Mouse (Mus musculus) urinary bladder, adult 18-20 months (tissue): ENCODE data around the gene Myo1d.

Experiments
- DNase-seq, 2 experiments: peaks; one replicate each; pipeline ENCODE4 v3.0.0; 2022; ENCODE audit warnings: low spot score in 2 of 2, mixed read lengths in 2 of 2

Gene Myo1d

DNA sequence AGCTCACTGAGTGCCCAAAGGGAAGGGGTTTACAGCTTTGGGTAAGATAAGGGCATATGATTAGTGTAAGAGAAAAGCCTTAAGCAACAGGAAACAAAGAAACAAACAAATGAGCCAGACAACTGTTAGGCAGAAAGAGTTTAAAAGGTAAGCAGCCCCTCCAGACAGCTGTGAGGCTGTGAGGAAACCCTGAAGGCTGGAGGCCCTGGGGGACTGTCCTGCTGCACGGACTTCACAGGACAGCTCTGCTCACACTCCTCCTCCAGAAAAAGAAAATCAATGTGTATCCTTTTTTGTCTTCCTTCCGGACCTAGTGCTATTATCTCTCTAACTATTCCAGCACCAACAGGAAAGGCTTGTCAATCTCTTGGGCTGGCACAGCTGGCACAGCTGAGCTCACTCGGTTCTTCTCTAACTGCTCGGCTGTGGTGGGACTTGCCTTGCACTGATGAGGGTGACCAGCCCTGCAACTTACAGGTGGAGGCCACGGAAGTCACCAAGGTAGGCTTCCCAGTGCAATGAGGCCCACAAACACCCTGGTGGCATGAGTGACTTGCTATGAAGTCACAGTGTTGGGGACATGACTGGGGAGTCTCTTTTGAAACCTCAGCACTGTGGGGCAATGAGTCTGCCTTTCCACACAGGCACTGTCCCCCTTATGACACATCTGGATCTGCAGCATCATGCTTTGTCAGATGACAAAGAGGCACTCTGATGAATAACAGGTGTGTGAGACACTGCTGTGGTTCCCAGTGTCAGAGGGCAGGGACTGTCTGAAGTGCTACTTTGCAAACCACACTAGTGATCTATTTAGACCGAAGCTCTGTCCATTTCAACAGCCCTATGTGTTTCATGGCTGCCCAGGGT is 275.1 kb downstream of the Myo1d start:
- DNase-seq: no peak

DNA sequence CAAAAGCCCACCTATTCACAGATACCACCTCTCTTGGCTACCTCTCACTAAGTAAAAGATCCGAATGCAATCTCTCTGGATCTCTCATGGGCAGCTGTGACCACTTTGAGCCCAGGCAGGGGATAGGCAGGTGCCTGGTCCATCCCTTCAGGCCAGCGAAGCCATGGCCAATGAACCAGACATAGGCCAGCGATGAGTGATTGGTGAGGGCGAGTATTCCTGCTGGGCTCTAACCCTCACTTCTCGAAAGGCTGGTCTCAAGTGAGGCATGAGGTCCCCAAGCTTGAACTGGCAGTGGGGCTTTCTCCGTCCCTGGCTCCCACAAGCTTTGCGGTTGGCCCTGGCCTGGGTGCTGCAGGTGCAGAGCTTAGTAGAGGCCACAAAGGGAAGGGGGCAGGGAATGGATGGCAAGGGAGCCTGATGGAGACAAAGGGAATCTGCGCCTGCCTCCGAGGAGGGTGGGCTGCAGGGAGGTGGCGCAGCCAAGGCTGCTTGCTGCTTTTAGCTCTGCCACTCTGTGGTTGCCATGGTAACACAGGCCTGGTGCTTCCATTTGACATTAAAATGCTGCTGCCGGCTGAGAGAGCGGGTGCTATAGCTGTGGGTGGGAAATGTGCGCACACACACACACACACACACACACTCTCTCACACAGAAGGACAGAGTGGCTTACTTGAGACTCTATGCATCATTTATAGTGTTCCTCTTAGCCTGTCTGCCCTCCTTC is 275.9 kb downstream of the Myo1d start:
- no peak for DNase-seq

DNA sequence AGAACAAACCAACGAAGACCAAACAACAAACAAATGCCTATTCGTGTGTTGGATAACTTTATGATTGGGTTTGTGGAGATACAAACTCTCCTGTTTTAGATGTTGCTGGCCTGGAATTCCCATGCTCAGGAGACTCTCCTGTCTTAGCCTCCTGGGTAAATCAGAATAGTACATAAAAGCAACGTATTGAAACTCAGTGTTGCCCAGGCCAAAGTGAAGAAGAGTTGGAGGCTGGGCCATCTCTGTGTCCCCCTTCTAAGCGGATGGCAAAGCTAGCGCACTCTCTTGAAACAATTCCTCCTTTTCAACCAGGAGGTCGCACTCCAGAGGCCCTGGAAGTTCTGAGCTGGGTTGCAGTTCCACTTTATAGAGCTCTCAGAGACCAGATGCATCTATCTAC is 276.5 kb downstream of the Myo1d start:
- no peak for DNase-seq

DNA sequence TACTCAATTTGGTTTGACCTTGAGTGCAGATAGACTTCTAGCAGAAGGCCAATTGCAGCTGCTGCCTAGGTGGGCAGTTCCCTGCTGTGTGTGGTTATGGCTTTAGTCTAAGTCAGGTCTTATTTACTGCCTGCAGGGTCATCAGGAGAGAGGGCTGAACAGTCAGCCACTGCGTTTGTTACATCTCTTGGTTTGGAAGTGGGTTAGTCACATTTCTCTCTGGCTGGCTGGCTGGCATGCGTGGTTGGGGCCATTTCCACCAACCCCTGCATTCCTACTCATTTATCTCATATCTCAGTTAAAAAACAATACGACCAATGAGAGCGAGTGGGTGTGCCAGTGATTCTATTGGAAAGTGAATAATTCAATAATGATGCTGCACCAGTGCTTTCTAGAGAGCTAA is 280.3 kb downstream of the Myo1d start:
- DNase-seq: no peak

DNA sequence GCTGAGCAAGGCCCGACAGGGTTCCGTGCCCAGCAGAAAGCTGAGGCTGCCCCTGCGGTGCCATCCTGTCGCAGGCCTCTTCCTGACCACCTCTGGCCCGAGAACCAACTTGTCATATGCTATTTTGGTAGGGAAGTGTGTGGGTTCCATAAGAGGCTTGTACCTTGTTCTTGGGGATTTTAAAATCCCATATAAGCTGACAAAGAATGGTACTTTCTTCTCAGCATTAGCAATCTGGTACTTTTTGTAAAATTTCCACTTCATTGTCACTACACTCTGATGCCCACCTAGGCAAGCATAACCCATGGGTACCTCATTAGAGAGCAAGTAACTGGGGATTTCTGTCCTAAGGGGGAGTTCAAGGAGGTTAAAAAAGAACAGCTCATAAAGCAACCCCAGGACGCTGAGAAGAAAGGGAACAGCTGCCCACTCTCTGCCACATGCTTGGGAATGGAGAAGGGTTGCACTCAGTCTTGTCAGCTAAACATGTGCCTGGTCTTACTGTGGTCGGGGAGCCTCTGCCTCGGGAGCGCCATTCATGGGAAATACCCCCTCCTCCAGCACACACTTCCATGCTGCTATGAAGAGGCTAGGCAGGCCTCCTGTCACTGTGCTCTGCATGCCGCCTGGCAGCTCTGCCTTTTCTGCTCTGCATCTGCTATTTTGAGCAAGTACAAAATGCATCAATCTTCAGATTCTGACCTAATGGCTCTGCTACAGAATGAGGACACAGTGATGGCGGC is 281.3 kb downstream of the Myo1d start:
- DNase-seq: no peak

DNA sequence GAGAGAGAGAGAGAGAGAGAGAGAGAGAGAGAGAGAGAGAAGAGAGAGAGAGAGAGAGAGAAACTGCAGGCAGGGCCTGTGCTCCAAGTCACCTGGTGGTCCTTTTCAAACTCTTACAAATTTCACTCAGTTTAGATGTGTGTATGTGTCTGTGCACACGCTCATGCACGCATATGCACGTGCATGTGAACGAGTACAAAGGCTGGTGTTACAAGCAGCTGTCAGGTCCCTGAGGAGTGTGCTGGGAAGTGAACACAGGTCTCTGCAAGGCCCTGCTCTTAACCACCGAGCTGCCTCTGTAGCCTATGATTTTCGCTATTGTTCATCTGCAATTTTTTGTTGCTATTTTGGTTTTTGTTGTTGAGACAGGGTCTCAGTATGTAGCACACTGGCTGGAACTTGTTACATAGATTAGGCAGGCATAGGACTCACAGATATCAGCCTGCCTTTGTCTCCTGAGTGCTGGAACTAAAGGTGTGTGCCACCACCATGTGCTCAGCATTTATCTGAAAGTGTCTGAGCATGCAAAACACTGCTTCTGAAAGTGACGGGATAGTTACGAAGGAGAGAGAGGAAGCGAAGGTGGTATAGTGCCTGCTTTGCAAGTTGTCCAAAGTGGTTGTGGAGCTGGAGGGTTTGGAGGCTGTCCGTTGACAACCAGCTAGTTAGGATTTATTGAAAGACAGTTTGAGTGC is 282.5 kb downstream of the Myo1d start:
- no peak for DNase-seq

DNA sequence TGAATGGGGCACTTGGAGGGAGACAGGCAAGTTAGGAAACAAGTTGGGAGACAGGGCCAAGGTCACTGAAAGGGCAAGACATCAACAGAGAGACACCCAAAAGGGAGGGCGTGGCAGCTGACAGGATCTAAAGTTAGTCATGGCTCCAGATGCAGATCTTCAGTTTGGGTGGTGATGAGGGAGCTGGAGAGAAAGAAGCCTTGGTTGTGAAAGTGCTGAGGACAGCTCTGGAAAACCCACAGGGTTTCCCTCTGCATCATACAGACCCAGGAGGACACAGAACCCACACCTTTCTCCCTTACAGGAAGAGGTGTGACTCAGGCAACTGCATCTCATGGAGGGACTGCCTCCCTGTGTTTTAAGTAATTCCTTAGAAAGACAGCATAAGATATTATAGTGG is 283.2 kb downstream of the Myo1d start:
- peak in 1 of 2 experiments; percentile 14 for DNase-seq

DNA sequence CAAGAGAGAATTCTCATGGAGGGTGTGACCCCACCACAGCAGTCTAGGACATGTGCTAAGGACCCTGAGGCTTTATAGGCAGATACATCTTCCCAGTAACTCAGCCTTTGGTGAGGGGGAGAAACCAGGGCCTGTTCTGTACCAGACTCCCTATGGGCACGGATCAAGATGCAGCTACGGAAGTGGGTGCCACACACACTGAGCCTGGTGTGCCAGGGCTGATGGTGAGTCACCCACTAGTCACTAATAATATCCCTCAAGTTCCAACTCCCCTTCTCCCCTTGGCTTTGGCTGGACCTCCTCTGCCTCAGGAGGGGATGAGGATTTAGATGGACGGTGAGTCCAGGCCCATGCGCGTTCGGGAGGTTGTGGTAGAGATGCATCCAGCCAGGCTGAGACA is 283.9 kb downstream of the Myo1d start:
- DNase-seq: no peak

DNA sequence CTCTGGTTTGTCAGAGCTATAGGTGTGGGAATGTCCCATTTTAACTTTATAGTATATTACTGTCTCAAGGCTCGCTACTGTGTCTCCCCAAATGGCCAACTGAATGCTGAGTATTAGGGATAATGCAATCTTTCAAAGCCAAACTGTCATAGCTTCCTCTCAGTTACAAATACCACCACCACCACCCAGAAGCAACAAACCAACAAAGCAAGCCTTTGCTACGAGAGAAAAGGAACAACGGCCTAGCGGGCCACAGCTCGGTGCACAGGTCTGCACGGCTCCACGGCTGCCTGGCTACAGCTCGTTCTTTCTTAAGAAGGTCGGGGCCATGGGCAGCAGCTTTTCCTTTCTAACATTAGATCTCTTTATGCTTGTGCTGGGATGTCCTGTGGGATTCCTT is 285.0 kb downstream of the Myo1d start:
- DNase-seq: no peak

DNA sequence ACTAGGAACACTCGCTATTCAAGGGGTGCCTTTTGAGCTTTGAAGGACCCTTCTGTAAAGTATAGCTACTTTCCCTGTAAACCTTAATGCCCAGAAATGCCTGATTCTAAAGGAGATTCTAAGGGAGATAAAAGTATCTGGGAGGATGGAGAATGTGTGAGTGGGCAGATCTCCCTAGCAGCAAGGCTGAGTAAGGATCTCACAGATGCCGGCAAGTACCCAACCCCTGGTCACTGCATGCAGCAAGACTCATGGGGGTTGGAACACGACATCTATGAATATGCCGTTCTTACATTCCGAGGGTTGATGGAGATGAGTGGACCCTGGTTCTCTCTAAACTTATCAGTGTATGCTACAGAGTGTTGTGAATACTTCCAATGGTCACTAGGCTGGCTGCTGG is 286.6 kb downstream of the Myo1d start:
- no peak for DNase-seq

DNA sequence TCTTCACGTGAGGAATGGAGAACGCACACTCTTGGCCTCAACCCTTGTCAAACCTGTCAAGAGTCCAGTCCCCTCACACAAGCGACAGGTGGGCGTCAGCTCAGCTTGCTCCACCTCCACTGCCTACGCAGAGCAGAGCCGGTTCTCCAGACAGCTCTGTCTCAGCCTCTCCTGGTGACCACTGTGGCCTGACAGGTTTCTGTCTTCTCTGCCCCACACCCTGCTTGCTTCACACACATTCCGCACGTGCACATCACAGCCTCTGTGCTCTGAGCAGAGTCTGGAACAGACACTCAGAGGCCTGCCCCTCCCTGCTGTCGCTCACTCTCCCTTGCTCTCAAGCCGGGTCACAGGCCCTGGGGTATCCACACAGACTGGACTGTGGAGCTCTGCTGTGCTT is 289.0 kb downstream of the Myo1d start:
- DNase-seq: no peak

DNA sequence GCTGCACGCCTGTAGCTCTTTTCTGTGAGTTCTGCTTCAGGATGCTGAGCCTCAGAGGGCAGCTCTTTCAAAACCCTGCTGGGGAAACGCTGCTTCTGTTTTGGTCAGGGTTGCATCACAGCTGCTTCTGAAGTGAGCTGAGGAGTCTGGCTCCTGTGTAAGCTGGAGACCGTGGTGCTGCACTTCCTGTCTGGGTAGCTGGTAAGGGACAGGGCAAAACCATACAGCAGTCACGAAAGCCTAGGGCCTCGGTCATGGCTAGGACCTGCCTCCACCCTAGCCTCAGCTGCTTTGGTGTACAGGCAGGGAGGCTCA is 290.0 kb downstream of the Myo1d start:
- no peak for DNase-seq

DNA sequence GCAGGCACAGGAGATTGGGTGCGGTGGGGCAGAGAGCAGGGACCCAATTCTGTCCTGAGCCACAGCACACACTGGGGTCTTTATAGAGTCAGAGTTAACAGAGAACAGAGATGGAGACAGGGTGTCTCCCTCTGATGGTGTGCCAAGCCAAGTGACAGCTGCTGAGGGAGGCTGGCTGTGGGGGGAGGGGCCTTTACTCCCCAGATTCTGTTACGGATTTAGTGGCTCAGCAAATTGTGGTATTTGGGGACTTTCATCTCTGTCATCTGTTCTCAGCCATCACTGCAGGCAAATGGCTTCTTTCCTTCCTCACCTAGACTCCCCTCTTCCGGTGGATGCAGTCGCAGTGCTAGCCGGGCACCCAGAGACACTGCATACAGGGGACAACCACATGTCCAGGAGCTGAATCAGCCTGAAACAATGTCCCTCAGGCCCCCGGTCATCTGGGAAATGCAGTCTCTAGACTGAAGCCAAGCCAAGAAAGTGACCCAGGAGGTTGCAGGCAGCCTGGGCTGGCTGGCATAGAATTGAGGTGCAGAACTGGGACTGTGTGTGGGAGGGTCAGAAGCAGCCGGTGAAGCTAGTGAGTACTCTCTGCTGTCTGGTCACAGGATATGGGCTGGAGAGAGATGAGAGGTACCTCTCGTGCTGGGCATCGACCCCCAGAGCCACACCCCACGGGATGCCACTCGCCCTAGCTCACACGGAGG is 290.5 kb downstream of the Myo1d start:
- DNase-seq: no peak

DNA sequence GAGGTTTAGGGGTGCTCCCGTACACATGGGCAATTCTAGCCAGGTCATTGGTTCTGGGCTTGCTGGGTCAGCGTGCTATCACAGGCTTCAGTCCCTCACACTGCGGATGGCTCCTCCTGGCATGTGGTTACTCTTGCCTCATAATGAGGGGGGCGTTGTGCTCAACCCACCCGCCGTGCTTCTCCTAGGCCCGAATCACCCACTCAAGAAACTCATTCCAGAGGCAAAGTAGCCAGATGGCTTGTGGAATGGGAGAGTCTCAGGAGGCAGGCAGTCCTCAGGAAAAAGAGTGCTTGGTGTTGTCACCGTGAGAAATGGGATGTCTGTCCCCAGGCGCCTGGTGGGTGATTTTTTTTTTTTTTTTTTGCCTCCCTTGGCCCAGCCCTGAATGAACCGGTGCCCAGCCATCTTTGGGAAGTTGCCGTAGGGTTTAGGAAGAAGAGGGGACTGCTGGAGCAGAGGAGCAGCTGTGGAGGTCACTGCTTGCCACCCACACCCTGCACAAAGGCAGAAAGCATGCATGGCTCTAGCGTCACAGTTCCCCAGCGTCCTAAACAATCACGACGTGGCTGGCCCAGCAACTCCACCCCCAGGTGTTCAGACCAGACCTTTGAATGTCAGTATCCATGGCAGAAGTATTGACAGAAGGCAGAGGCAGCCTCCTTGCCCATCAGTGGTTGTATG is 291.8 kb downstream of the Myo1d start:
- DNase-seq: no peak

DNA sequence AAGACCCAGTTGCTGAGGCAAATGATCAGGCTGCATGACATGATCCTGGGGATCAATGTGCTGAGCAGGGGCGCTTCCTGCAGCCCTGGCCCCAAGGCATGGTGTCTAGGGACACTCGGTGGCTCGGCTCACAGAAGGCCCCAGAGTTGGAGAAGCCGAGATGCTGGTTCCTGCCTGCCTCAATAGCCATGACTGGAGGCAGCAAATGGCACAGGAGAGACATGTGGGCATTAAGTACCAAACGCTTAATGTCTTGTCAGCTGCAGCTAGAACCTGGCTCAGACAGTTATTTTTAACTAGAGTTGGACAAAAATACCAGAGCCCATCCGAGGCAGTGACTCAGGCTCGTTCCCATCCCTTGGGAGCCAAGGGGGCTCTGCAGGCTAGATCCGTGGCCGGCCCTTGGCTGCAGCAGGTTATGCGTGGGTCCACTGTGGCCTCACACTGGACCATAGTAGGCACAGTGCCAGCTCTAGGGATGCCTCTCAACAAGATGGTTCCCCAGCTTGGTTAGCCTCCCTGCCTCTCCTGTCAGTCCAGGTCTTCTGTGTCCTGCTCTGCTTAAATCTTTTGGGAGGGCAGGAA is 294.1 kb downstream of the Myo1d start:
- no peak for DNase-seq

DNA sequence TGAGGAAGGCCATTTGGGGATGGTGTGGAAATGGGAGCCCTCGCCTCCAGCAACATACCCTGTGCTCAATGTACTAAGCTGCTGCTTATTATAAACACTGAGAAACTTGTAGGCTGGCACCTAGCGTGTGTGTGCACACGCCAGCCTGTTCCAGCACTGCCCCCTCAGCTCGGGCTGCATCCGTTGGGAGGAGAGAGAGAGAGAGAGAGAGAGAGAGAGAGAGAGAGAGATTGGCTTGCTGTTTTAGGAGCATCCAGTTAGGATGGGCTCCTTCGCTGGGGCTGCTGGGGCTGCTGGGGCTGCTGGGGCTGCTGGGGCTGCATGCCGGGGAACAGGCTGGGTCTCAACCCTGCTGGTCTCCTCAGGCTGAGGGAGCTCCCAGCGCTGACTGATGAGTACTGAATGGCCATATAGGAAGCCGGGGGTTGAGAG is 294.7 kb downstream of the Myo1d start:
- no peak for DNase-seq

DNA sequence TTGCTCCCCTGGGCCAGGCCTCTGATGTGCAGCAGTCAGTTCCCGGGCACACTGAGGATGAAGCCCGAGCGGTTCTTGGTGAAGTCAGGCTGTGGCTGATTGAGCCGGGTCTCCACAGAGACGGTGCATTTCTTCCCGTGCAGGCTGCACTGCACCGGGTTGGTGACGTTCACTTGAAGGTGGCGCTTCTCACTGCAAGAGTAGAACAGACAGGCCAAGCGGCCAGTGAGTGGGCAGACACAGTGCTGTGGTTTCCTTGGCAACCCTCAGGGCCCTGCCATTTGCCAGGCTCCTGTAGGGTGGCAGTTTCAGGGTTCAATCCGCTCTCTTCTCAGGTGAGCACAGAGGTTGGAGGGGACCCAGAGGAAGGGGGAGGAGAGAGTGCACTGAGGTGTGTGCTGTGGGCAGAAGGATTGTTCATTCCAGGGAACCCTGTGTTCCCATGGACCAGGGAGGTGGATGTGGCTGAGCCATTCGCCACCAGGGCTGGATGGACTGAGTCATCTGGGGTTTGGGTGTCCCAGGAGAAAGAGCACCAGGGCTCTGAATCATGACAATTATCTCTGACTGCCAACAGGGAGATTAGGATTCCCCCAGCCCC is 295.5 kb downstream of the Myo1d start:
- DNase-seq: no peak

DNA sequence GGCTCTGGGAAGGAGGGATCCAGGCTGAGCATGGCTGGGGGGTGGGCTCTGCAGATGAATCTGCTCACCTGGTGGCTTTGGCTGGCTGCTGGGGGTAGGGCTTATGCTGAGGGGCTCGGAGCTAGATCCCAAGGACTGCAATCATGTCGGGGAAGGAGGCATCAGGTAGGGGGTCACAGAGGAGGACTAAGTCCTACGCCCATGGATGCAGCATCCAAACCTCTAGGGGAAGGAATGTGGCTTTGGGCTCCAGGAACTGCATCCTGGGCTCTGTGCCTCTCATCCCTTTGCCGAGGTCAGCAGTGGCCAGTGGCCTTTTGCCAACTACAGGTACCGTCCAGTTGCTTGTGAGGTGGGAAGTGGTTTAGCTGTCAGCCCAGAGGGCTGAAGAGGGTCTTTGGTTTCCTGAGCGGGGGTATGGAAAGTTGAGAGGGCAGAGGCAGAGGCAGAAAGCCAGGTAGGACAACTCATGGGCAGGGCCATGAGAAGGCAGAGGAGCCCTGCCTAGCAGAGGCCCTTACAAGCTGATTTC is 296.2 kb downstream of the Myo1d start:
- no peak for DNase-seq

DNA sequence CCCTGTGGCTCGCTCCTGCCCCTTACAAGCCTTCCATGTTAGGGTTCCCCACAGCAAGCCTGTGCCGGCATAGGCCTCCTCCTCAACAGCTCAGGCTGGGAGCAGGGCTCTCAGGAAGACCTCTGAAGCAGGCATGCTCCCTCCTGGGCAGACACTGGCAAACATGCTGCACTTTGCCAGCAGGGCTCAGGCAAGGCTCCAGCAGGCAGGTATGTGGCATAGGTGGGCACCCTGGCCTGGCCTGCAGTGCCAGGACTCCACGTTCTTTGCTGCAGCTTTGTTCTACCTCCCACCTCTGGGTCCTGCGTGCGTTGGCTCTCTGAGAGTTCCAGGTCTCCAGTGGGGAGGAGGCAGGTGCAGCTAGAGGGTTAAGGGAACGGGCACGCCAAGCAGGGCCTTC is 296.9 kb downstream of the Myo1d start:
- DNase-seq: no peak

DNA sequence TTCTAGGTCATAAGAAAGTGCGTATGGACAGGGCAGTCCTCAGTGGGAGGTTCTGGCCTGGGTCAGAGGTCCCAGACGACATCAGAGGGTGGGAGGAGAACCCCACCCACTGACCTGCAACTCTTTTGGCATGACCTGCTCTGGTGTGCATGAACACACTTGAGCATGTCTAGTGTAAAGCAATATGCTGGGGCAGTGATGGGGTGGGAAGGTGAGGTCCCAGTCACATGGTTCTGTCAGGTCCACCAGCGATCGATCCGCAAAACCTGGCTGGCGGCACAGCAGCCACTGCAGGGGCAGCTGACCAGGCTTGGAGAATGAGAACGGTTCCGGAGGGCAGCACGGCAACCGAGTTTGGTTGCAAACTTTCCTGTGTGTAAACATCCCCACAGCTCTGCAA is 297.5 kb downstream of the Myo1d start:
- DNase-seq: no peak
